22 mouse cellular contexts compared by ENCODE assay signal in genomic region chr9:66064316-66064715, GRCm38 (mm10).
"Had no signal": no experiment of that assay in that cellular context is flagged by ENCODE, and none has a peak within 500 bp of the region (broad histone marks: within the 10 kb centered on the region; RNA-seq: fewer than 3 reads in every experiment).

No protein-coding gene starts in this region.

- H3K4me2 ChIP-seq: limb, embryonic 13.5 days; midbrain, embryonic 15.5 days; neural tube, embryonic 12.5 days; neural tube, embryonic 15.5 days had no signal

- H3K9me3 ChIP-seq: limb, embryonic 13.5 days; midbrain, embryonic 10.5 days; midbrain, embryonic 15.5 days; neural tube, embryonic 12.5 days; neural tube, embryonic 15.5 days had no signal

- H3K9ac ChIP-seq: limb, embryonic 13.5 days; liver, embryonic 14.5 days; midbrain, embryonic 15.5 days; neural tube, embryonic 12.5 days; neural tube, embryonic 15.5 days had no signal

- DNase-seq: kidney, adult 2 months; kidney, postnatal 25 days; layer of hippocampus, adult 9-11 months; lung, adult 2 months; lung, postnatal 14 days; lung, postnatal 4 days; right cerebral cortex, adult 18-20 months; right cerebral cortex, postnatal 14 days; right cerebral cortex, postnatal 4 days; thymus, adult 2 months; thymus, postnatal 14 days; thymus, postnatal 4 days had no signal

- H3K27ac ChIP-seq: kidney, postnatal 0 days; layer of hippocampus, adult 2 months; limb, embryonic 13.5 days; liver, embryonic 14.5 days; midbrain, embryonic 10.5 days; midbrain, embryonic 15.5 days; neural tube, embryonic 12.5 days; neural tube, embryonic 15.5 days; stomach, postnatal 0 days had no signal

- H3K4me3 ChIP-seq: layer of hippocampus, adult 2 months; limb, embryonic 13.5 days; midbrain, embryonic 10.5 days; midbrain, embryonic 15.5 days; neural tube, embryonic 12.5 days; neural tube, embryonic 15.5 days had no signal

- ATAC-seq: intestine, postnatal 0 days; midbrain, embryonic 15.5 days had no signal
